Mouse (Mus musculus) left cerebral cortex, adult 18-20 months (tissue): ENCODE data around the gene Pax5. TPM values are rescaled to one million over a fixed set of nuclear protein-coding genes. Genes with fewer than 3 reads are reported as not detected.
"Not testable (repeated sequence)": the region's sequence is repeated elsewhere in the genome, so short reads cannot be mapped to it uniquely, and the experiment has no call there.

Source experiments
- DNase-seq, 2 experiments: peaks; one replicate each; pipeline ENCODE4 v3.0.0; 2021 to 2022; ENCODE audit warnings: low spot score in 2 of 2, mixed read lengths in 1 of 2
- long read RNA-seq, 2 experiments: library from polyadenylated mRNA; stranded (forward); transcript quantifications; one replicate each; pipeline ENCODE4 v2.0.0; 2021
- total RNA-seq, 2 experiments: library from RNA; stranded (reverse); gene quantifications; 2 replicates each; pipeline ENCODE4 v1.2.3; 2021

Pax5 gene
- total RNA-seq, result under 1 TPM in 1 of 2 experiments, not detected in 1; 0.84 TPM
- long read RNA-seq, experiment 1, result 0 reads
- long read RNA-seq, experiment 2, result 0 reads

DNA sequence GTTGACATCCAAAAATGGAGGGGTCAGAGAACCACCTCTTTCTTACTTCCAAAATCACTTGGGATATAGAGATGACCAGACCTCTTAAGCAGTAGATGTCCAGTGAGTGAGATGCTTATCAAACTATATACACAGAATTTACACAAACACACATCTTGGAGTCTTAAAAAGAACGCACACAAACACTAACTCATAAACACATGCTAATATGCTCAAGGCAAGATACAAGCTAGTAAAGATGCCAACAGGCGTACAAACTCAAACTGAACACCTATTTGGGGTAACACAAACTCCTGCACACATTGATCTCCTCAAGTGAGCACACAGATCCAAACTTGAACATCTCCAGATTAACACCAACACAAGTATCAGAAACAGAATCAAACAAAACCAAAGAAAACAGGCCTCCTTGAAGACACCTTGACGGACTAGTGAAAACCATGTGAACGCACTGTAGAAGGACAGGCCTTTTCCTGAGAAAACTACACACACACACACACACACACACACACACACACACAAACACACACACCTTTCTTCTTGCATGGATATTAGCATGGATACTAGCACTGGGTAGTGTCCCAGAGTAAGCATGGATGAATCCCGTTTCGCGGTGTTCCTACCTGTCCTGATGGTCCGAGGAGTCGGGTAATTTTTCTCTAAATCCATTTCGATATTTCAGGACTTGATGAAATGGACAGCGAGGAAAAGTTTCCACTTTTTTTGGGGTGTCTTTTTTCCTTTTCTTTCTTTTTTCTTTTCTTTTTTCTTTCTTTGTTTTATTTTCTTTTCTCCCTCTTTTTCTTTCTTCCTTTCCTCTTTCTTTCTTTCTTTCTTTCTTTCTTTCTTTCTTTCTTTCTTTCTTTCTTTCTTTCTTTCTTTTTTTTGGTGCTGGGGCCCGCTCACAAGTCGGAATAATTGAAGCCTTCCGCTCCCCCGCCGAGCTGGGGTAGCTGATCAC is at the start of gene Pax5:
Gene Pax5 (minus strand): TSS at position 748 of the 961 bp plus-strand sequence.
- DNase-seq, result no peak

DNA sequence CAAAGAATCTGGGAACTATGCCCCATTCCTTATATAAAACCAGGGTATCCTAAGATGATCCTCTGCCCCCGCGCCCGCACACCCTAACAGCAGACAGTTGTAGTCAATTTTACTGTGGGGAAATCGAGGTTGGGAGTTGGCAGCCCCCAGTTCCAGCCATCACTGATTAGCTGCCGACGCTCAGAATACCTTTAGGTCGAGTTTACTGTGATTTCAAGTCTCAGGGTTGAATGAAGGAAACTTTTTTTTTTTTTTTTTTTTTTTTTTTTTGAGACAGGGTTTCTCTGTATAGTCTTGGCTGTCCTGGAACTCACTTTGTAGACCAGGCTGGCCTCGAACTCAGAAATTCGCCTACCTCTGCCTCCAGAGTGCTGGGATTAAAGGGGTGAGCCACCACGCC is 46.8 kb upstream of the Pax5 start:
- not testable (repeated sequence) for DNase-seq

DNA sequence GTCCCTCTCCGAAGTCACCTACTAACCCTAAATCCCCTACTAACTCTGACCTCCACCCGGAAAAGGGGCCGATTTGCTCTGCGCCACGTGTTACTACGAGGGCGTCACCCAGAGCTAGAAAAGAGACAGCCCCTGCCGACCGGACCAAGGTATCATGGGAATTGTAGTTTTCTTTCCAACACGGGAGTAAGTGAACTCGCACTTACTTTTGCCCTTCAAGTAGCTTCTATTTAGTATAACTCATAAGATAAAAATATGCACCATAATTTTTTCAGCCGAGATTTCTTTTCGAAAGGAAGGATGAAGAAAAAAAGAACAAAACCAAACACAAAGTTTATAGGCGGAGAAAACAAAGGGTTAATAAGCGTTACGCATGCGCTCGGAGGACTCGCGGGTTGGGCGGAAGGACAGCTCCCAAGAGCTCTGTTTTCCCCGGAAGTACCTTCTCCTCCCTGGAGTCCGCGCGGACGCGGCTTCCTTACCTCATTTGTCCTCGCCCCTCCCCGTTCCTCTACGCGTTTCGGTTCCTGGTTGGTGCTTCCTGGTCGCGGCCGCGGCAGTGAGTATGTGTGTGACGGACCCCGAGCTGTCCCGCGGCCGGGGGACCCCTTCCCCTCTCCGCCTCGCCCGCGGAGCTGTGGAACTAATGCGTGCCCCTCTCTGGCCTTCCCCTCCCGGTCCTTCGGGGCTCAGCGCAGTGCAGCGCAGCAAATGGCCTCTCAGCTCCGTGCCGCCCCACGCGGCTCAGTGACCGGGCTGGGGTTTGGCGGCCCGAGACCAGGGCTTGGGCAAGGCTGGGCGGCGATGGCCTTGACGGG is 46.1 kb upstream of the Pax5 start:
- peak; percentile 89 to 90 for DNase-seq

DNA sequence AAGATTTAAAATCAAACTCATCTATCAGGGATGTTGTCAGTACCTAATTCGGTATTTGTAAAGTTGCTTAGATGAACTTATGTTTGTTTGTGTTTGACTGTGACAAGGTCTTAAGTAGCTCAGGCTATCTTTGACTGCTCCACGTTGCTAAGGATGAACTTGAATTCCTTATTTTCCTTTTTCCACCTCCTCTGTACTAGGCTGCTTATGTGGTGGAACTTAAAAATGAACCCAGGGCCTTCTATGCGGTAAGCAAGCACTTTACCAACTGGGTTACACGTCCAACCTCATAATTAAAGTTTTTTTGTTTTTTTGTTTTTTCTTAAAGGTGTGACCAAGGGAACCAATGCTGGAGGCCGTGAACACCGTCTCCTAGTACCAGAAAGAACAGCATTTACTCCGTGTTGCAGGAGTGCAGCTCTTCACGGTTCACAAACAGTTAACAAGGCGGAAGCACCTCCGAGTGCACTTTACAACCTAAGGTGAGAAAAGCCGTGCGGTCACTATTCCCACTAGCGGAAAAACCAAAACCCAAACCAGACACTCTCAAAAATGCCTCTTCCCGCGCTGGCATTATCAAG is 45.4 kb upstream of the Pax5 start, which contains the start of gene Zcchc7:
Gene Zcchc7 (plus strand): TSS at position 325 of the 581 bp plus-strand sequence.
- no peak for DNase-seq

DNA sequence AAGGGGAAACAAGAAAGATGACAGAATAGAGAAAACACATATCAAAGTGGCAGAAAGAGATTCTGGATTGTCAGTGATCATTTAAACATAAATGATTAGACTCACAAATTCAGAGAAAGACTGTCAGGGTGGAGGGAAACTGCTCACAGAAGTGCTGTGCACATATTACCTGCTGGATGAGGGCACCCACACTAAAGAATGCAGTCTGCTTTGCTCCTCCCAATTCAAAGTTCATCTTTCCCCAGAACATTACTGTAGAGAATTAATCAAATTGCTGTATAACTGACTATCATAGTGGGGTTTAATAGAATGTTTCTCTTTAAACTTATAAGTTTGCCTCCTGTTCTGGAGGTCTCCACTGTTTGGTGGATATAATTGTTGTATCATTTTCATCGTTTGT is 30.2 kb upstream of the Pax5 start:
- no peak for DNase-seq

DNA sequence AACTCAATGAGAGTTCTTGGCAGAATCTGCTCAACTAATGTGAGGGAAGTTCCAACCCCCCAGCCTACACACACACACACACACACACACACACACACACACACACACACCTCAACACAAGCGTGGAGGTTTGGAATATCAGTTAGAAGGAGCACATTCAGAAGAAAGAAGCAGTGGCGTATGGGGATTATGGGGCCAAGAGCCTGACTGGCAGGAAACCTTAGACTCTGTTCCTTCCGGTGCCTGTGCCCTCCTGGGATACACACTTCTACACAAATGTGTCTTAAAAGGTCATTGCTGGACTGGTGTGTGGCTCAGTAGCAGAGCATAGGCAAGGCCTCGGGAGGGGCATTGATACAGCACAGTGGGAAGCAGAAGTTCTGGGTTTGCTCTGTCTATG is 10.9 kb upstream of the Pax5 start:
- no peak for DNase-seq

DNA sequence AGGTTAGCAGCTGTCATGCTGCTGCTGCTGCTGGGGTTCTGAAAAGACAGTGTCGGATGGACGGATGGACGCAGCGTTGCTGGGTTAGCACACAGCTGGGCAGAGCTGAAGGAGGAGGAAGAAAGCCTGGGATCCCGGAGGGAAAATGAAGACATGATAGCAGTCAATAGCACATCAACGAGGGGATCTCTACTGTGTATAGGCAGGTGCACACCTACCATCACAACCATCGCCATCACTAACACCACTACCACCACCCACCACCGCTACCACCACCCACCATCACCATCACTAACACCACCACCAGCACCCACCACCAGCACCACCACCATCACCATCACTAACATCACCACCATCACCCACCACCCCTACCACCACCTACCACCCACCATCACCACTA is 9.8 kb upstream of the Pax5 start:
- DNase-seq, result no peak

DNA sequence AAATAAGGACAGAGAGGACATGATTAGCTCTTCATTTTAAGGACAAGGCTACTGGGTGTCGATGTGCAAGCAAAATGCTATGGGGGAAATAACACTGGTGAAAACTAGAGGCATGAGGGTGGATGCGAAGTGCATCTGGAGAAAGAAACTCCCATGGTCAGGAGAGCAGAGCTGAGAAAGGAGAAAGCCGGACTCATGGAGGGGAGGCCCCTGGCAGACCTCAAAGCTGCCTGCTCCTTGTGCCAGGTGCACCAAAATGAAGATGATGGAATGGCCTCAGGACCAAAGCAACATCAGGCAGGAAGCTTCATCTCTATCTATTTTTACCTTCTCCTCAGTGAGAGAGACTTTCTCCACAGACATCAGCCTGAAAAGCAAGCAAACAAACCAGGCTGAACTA is 7.4 kb upstream of the Pax5 start:
- no peak for DNase-seq

DNA sequence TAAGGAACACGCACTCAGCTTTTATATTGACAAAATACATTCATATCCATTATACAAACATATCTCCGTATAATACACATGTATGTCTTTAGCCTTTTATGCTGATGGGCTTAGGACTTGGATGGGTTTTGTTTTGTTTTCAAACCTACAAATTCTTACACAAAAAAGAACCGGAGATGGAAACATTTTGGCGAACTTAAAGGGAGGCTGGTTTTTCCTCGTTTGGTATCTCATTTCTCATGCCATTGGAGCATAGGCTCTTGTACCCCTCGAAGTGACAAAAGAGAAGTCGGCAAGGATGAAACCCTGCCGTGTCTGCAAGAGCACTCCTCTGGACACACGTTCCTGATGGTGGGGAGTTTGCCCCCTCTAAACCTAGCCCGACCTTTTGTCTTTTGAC is 6.1 kb upstream of the Pax5 start:
- DNase-seq, result no peak

DNA sequence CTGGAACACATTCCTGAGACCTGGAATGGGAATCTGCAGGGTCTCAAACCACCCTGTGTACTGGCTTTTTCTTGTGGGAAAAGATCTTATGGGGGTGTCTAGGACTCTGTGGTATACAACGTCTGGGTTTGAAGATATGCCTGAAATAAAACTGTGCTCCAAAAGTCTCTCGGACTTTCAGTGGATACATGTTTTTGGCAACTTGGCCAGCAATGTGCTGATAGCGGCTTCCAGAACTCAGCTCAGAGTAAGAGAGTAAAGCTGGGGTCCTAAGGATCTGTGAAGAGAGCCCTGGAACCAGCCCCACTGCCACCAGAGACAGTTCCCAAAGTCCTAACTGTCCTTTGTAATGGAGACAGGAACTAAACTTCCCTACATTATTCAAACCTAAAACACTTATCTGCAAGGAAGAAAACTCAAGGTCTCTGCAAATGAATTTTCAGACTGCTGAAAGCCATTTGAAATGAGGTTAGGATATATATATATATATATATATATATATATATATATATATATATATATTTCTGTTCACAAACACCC is 5.4 kb upstream of the Pax5 start:
- no peak for DNase-seq

DNA sequence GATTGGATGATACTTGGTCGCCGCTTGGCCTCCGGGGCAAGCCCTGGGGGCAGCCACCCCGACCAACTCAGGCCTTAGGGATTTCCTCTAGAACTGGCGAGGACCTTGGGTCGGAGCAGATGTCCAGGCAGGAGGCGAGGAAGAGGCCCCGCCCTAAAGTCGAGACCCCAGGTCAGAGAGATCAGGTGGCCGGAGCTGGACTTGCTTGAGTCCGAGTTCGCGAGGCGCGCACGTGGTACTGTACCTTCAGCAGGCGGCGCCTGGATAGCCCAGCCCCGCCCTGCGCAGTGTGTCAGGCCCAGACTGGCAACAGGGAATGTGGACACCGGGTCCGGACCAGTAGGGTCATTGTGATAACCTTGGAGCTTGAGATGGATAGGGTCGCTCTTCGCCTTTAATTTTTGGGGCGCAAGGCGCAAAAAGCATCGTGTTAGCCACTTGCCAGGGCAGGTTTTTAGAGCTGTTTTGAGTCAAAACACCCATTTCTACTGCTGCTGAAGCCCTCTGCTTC is 3.9 kb upstream of the Pax5 start:
- no peak for DNase-seq

DNA sequence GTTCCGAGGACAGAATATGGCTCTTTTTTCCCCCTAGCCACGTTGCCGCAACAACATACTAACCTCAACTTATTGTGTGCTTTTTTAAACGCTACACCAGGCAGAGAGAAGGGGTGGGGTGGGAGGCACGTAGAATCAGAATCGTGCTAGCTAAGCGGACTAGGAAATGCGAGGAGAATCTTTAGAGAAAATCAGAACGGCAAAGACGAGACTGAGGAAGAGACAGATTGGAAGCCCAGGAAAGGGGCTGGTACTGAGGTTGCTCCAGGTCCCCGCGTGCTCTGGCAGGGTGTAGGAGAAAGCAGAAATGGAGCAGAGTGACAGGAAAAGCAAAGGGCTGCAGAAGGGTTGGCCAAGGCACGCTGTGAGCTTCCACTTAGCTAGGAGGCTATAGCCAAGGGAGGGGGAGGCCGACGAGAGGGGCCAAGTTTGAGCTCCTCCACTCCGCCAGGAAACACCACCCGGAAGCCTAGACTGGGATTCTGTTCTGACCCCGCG is 3.3 kb upstream of the Pax5 start:
- no peak for DNase-seq

DNA sequence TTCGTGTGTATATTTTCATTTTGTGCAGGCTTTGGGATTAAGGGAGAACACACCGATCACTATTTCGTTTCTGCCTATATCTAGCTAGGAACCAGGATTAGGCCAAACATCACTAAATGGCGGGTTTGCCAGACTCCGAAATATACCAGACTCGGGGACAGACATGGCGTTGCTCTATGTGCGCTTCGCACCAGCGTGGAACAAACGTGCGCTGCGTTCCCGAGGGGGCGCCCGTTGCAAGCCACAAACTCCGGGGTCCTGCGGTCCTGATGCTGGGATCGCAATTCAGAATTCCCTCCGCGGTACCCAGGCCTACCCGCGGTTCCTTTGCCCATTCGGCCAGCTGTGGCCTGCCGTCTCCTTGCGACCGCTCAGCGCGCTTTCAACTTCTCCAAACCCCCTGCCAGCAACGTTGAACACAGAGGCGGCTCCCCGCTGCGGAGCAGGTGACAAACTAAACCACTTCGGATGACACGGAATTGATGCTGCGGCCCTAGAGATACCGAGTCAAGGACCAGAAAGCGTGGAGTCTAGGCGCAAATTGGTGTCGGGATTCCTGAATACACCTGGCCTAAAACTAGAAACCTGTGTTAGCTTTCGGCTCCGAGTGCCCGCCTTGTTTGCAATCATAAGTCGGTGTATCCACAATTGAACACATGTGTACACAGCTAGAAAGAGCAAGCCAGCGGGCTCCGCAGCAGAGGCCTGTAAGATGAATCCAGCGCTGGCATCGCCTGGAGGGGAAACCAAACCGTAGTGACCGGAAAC is 2.7 kb upstream of the Pax5 start:
- DNase-seq, result no peak

DNA sequence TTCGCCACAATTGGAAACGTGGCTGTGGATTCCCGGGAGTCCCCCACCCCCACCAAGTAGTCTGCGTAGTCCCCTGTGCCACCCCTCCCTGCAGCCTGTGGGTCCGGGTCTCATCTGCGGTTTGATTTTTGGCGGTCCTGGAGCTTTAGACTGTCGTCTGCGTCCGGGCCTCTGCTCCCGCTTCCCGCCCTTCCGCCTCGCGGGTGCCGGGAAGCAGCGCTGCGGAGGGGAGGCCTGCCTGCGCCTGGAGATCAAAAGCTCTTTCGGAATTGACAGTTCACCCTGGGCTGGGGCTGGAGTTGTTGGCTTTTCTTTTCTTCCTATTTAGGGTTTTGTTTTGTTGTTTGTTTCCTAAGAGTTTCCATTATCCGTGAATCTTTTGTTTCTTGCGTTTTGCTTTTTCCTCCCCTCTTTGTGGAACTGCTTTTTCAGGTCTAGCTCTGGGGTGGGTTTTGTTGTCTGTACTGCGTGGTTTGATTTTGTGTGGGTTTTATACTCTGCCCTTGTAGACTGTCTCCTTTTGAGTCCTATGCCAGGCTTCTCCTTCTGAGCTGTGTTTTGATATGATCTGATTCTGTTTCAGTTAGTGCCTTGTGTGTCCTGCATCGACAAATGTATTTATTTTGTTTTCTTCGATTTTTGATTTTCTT is 1.9 kb upstream of the Pax5 start:
- DNase-seq, result no peak

DNA sequence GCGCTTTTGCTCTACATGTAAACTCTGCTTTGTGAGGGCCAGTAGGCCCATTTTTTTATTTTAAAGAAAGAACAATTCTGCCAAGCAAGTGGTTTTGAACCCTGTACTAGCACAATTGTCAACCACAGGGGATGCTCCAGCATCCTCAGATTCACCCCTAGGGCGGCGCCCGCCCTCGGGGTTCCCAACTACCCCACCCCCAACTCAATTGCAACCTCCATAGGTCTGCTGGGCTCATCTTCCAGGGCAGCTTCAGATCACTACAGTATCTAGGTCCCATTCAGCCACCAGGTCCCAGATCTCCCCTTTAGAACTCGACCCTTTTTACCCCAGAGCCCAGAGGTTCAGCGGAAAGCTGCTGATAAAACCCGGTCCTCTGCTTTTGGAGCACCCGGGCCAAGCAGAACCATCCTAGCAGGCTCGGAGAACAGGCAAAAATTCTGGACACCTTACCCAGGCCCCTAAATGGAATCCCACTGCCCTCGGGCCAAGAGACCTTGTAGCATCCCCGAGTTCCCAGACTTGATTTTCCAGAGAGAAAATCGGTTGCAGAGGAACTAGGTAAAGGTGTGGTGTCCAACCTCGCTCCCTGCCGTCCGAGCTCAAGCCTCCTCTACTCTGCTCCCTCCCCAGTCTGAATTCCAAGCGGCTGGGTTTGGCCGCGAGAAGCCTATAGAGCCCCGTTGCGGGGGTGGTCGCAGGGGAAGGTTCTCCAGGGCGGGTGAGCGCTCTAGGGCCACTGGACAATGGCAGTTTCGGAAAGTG is 1.0 kb upstream of the Pax5 start:
- DNase-seq, result no peak

DNA sequence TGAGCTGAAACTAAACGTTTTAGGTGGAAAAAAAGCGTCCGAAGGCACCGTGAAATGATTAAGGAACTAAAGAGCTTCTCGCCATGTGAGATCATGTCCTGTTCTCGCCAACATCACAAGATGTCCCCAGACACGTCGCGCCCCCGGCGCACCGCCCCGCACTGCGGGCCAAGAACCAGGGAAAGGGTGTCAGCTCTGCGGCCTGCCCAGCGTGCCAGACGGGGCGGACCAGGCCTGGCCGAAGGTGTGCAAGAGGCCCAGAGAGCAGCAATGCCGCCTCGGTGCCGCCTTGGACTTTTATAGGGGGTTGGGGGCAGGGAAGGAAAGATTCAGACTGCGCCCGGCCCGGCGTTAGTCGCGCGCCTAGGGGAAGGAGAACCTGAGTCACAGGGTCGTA is 412 bp upstream of the Pax5 start:
- no peak for DNase-seq

DNA sequence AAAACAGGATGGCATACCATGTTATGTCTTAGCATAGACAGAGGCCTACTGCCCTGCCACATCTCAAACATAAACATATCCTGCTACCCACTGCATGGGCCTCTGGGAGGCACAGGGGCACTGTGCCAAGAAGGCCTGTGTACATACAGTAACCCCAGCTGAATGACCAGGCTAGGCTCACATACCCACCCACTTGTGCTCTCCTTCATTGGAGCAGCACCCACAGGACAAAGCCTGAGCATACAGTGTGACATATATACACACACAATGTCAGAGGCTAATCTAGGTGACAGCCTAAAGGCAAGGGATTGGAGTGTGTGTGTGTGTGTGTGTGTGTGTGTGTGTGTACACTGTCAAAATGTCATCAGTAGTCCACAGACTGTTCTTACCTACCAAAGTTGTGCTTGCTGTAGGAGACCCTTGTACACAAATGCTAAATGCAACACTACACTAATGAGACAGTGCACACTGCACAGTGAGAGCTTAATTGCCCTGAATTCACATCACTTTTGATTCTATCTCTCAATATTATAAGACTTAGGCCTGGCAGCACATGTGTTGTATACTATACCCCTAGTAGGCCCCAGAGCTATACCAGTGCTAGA is 1.1 kb downstream of the Pax5 start:
- DNase-seq, result no peak

DNA sequence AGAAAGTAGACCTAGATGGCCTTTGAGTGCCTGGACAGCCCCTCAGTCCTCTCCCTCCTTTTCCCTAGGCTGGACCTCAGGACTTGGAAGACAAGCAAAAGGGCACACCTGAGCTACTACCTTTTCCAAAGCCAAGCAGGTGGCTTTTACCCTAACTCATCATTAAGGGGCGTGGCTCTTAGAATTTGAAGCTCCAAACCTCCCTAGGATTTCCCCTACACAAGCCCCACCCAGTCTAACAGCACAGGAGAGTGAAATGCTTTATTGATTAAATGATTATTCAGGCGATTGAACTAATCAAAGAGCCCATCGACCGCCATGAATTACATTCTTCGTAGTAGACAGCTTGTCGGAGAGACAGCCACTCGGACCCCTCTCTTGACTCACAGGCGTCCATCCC is 2.0 kb downstream of the Pax5 start:
- DNase-seq, result no peak
